Mouse (Mus musculus) intestine, embryonic 16.5 days (tissue): Measurements from ENCODE around the gene 4921517D22Rik. TPM values are rescaled to one million over a fixed set of nuclear protein-coding genes. Genes with fewer than 3 reads are reported as not detected.
A peak's percentile ranks its signal among the peaks of the same experiment; 100 is the strongest.
"Not testable (repeated sequence)": the region's sequence is repeated elsewhere in the genome, so short reads cannot be mapped to it uniquely, and the experiment has no call there.

Source experiments
- ATAC-seq: fragments of 200-750 bp; cut with Nextera tagmentation; 2 replicates; pipeline ENCODE4 v1.8.0; 2017; ENCODE audit warnings: moderate TSS enrichment, moderate library complexity
- H3K27ac ChIP-seq: fragments of 300-500 bp; sonication (generic); 2 replicates; pipeline ENCODE4 v1.5.1; 2014; ENCODE audit warnings: mild to moderate bottlenecking, low read length
- H3K27me3 ChIP-seq: fragments of 300-500 bp; sonication (generic); replicated peaks from 2 replicates; pipeline ENCODE4 v1.6.1; 2014; ENCODE audit warnings: low read length, control low read depth, mixed read lengths; ENCODE audit not compliant: control insufficient read depth, insufficient read depth
- H3K36me3 ChIP-seq: fragments of 300-500 bp; sonication (generic); 2 replicates; pipeline ENCODE4 v1.6.1; 2014; ENCODE audit warnings: low read length, control low read depth; ENCODE audit not compliant: control insufficient read depth, insufficient read depth
- H3K4me1 ChIP-seq: fragments of 300-500 bp; sonication (generic); 2 replicates; pipeline ENCODE4 v1.6.1; 2014; ENCODE audit warnings: low read length, control low read depth, mixed read lengths; ENCODE audit not compliant: control insufficient read depth, insufficient read depth
- H3K4me2 ChIP-seq: fragments of 300-500 bp; sonication (generic); 2 replicates; pipeline ENCODE4 v1.6.1; 2014; ENCODE audit warnings: low read depth, low read length, control low read depth
- H3K4me3 ChIP-seq: fragments of 300-500 bp; sonication (generic); 2 replicates; pipeline ENCODE4 v1.5.1; 2014; ENCODE audit warnings: mild to moderate bottlenecking, low read length
- H3K9ac ChIP-seq: fragments of 300-500 bp; sonication (generic); 2 replicates; pipeline ENCODE4 v1.6.1; 2014; ENCODE audit warnings: low read depth, low read length
- H3K9me3 ChIP-seq: fragments of 300-500 bp; sonication (generic); 2 replicates; pipeline ENCODE4 v1.6.1; 2016; ENCODE audit warnings: low read length, control low read depth; ENCODE audit not compliant: control insufficient read depth
- WGBS: fragments of 180-500 bp; shearing (Covaris S2); extraction: QIAGEN DNeasy Blood & Tissue Kit; methylation state at CpG from one replicate; pipeline ENCODE4 v1.1.7; 2014; 5-methylcytosine and 5-hydroxymethylcytosine counted together
- polyA plus RNA-seq: library from polyadenylated mRNA; unstranded; fragments of >200 nt; fragmentation: Nextera tagmentation; extraction: Ambion mirVana; gene quantifications from 2 replicates; pipeline ENCODE4 v1.2.1, GENCODE M21; 2015

4921517D22Rik gene
- polyA plus RNA-seq, 1 experiment from 2014 or later = not detected

GRCm38 (mm10) chr13:59728378-59729093, 34.6 kb upstream of the 4921517D22Rik start:
- Histone ChIP-seq H3K9me3 (no peaks in the 10 kb centered on the region), H3K27me3 (no peaks in the 10 kb centered on the region), H3K27ac (no peak overlapping the region), H3K36me3 (no peaks in the 10 kb centered on the region), H3K4me2 (no peak overlapping the region), H3K4me3 (no peak overlapping the region), H3K9ac (no peak overlapping the region), H3K4me1 (no peaks in the 10 kb centered on the region)
- WGBS = 22% methylated on average over 7 of the region's 7 CpGs
- ATAC-seq = peak; percentile 89

DNA sequence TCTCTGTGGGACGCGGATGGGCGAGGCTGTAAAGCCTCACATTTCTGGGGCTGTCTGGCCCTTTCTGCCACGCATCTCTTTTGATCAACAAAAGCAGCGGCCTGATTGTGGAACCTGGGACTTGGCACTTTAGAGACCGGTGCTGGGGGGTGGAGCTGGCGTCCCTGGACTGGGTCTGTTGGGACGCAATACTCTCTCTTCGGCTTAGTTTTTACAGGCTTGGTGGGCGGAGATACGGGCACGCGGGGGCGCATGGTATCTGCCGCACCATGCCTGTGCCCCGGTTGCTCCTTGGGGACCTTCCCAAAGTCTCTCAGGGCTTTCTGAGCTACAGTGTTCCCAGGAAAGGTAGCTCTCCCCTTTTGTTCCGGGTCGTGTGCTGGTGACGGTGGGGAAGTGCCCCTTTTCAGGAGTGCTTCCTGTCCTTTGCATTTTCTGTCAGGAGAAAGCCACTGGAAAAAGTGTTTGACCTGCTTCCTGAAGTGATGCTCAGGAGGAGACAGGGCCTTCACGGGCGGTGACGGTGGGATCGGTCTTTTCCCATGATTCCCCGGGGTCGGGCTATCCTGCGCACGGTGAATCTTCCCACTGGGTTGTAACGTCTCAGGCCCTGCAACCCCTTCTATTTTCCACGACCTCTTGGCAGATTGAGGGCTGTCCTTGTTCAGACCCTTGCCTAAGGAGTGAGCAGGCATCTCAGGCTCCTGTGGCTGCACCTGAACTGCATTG, 32.4 kb upstream of the 4921517D22Rik start:
- Histone ChIP-seq H3K4me1 (no peaks in the 10 kb centered on the region), H3K4me3 (no peak overlapping the region), H3K27me3 (no peaks in the 10 kb centered on the region), H3K9me3 (no peaks in the 10 kb centered on the region), H3K27ac (no peak overlapping the region), H3K36me3 (no peaks in the 10 kb centered on the region), H3K9ac (peak overlapping the region; percentile 5; the same call in 1 of the 2 replicates), H3K4me2 (0 out of 2 replicates have a peak overlapping the region, but pooled peaks have one; percentile 2)
- no peak for ATAC-seq
- 26% methylated on average over 29 of the region's 29 CpGs for WGBS

- H3K9me3 ChIP-seq, H3K27me3 ChIP-seq, H3K36me3 ChIP-seq, H3K27ac ChIP-seq, H3K4me3 ChIP-seq, H3K9ac ChIP-seq, H3K4me2 ChIP-seq, H3K4me1 ChIP-seq, ATAC-seq: not testable (repeated sequence)
- 82% methylated on average over 1 of the region's 1 CpGs for WGBS
Observed at GRCm38 (mm10) chr13:59722089-59722488, 28.2 kb upstream of the 4921517D22Rik start.

GRCm38 (mm10) chr13:59719475-59719874, 25.6 kb upstream of the 4921517D22Rik start:
- 94% methylated on average over 1 of the region's 1 CpGs for WGBS
- no peaks in the 10 kb centered on the region for H3K9me3 ChIP-seq
- H3K27me3 ChIP-seq = no peaks in the 10 kb centered on the region
- ATAC-seq = no peak
- H3K27ac ChIP-seq = no peak overlapping the region
- no peak overlapping the region for H3K4me2 ChIP-seq
- H3K4me1 ChIP-seq = peaks cover 5% of the 10 kb centered on the region; the same call in 1 of the 2 replicates
- no peak overlapping the region for H3K9ac ChIP-seq
- no peaks in the 10 kb centered on the region for H3K36me3 ChIP-seq
- H3K4me3 ChIP-seq = no peak overlapping the region

GRCm38 (mm10) chr13:59718857-59719440, 25.0 kb upstream of the 4921517D22Rik start:
- ATAC-seq = peak; percentile 64; the same call in 1 of the 2 replicates

GRCm38 (mm10) chr13:59713710-59714109, 19.8 kb upstream of the 4921517D22Rik start:
- no peak overlapping the region for H3K27ac ChIP-seq
- no peak overlapping the region for H3K4me2 ChIP-seq
- H3K9me3 ChIP-seq = no peaks in the 10 kb centered on the region
- whole genome bisulfite sequencing = 39% methylated on average over 3 of the region's 3 CpGs
- no peak for ATAC-seq
- H3K4me1 ChIP-seq = no peaks in the 10 kb centered on the region
- no peaks in the 10 kb centered on the region for H3K27me3 ChIP-seq
- no peaks in the 10 kb centered on the region for H3K36me3 ChIP-seq
- no peak overlapping the region for H3K9ac ChIP-seq
- no peak overlapping the region for H3K4me3 ChIP-seq

More at GRCm38 (mm10) chr13:59718857-59719440, 25.0 kb upstream of the 4921517D22Rik start:
- not testable (repeated sequence) for H3K4me3 ChIP-seq, H3K27ac ChIP-seq, H3K9me3 ChIP-seq, H3K9ac ChIP-seq, H3K27me3 ChIP-seq, H3K36me3 ChIP-seq, H3K4me2 ChIP-seq, H3K4me1 ChIP-seq
- 23% methylated on average over 6 of the region's 6 CpGs for WGBS

DNA sequence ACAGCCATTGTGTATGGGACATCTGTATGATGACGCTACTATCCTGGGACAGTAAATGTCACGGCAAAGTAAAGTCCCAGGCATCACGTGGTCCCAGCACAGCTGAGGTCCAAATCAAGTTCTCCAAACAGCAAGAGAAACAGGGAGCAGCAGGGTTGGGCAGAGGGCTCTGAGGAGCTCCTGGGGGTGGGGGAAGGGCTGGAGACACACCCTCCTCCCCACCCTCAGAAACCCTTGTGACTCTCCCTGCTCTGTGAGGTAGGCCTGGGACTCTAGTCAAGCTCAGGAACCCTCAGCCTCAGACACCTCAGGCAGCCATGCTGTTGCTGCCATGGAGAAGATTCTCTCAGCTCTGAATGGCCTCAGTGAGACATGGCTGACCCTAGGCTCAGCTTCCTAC, 18.1 kb upstream of the 4921517D22Rik start, which contains the start of gene Spata31d1b:
Gene Spata31d1b, plus strand, starts transcription at position 301 of the 400 bp plus-strand sequence.
- 65% methylated on average over 3 of the region's 3 CpGs for WGBS
- not testable (repeated sequence) for H3K27ac ChIP-seq, H3K4me2 ChIP-seq

DNA sequence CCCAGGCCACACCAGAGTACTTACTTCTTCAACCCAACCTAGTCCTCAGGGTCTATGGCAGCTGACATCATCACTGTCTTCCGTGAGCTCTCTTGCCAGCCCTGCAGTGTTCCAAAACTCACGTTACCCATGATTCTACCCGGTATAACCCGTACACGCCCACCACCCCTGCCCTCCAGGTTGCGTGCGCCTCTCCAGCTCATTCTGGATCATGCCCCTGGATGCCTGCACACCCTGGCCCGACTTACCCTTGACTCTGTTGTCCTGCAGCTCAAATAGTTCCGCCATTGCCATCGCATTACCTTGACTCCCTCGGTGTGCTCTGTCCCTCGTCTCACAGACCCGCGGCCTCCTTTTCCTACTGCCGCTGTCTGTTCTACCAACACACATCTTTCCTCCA, 16.3 kb upstream of the 4921517D22Rik start, which contains the start of gene Spata31d1a:
Gene Spata31d1a, minus strand, starts transcription at position 101 of the 400 bp plus-strand sequence.
- Histone ChIP-seq H3K9ac (no peak within 1 kb of the TSS), H3K27ac (no peak within 1 kb of the TSS), H3K9me3 (no peaks in the 10 kb centered on the region), H3K4me2 (no peak within 1 kb of the TSS), H3K4me1 (no peaks in the 10 kb centered on the region), H3K4me3 (no peak within 1 kb of the TSS), H3K27me3 (no peaks in the 10 kb centered on the region), H3K36me3 (no peaks in the 10 kb centered on the region)
- 91% methylated on average over 15 of the region's 15 CpGs for WGBS
- no peak for ATAC-seq

More for the DNA sequence above, 18.1 kb upstream of the 4921517D22Rik start, which contains the start of gene Spata31d1b:
- not testable (repeated sequence) for H3K4me1 ChIP-seq, ATAC-seq, H3K36me3 ChIP-seq, H3K9ac ChIP-seq, H3K27me3 ChIP-seq, H3K4me3 ChIP-seq, H3K9me3 ChIP-seq

GRCm38 (mm10) chr13:59704562-59704961, 10.7 kb upstream of the 4921517D22Rik start:
- WGBS = 54% methylated on average over 12 of the region's 12 CpGs
- Histone ChIP-seq H3K36me3 (no peaks in the 10 kb centered on the region), H3K9ac (no peak overlapping the region), H3K4me2 (no peak overlapping the region), H3K9me3 (no peaks in the 10 kb centered on the region), H3K4me1 (peaks cover 3% of the 10 kb centered on the region; the same call in 1 of the 2 replicates), H3K27me3 (no peaks in the 10 kb centered on the region), H3K4me3 (no peak overlapping the region), H3K27ac (no peak overlapping the region)
- ATAC-seq = no peak
